Mouse (Mus musculus): Measurements from ENCODE around the gene Rpl27.
A peak's percentile ranks its signal among the peaks of the same experiment; 100 is the strongest.
"Not testable (repeated sequence)": the region's sequence is repeated elsewhere in the genome, so short reads cannot be mapped to it uniquely, and the experiment has no call there.

Gene Rpl27

GRCm38 (mm10) chr11:101442127-101442693 lies at the start of gene Rpl27:
Gene Rpl27, plus strand, starts transcription at chr11:101442298.
- peak; percentile 100 for DNase-seq

GRCm38 (mm10) chr11:101395110-101395509 lies 47.0 kb upstream of the Rpl27 start:
- peak; percentile 84 for DNase-seq

GRCm38 (mm10) chr11:101415306-101415705 lies 26.8 kb upstream of the Rpl27 start:
- DNase-seq = no peak

GRCm38 (mm10) chr11:101416433-101417100 lies 25.5 kb upstream of the Rpl27 start:
- peak; percentile 20 for DNase-seq

GRCm38 (mm10) chr11:101417101-101417855 lies 24.8 kb upstream of the Rpl27 start, which contains the start of gene Aarsd1:
Gene Aarsd1, minus strand, starts transcription at chr11:101417615.
- DNase-seq = peak; percentile 92

GRCm38 (mm10) chr11:101418991-101419390 lies 23.1 kb upstream of the Rpl27 start:
- no peak for DNase-seq

GRCm38 (mm10) chr11:101419610-101420009 lies 22.5 kb upstream of the Rpl27 start:
- peak; percentile 71 for DNase-seq

GRCm38 (mm10) chr11:101420148-101420547 lies 21.9 kb upstream of the Rpl27 start:
- no peak for DNase-seq

GRCm38 (mm10) chr11:101424105-101424851 lies 17.8 kb upstream of the Rpl27 start, which contains the start of gene Gm27029:
Gene Gm27029, minus strand, starts transcription at chr11:101424796.
- DNase-seq = no peak

GRCm38 (mm10) chr11:101424925-101425813 lies 16.9 kb upstream of the Rpl27 start, which contains the start of the genes Rundc1 and Ptges3l:
Gene Rundc1, plus strand, starts transcription at chr11:101425085.
Gene Ptges3l, minus strand, starts transcription at chr11:101425333.
- peak; percentile 97 for DNase-seq

- DNase-seq = no peak
These were observed 15.9 kb upstream of the Rpl27 start for GRCm38 (mm10) chr11:101426165-101426564.

- no peak for DNase-seq
These were observed 10.8 kb upstream of the Rpl27 start for GRCm38 (mm10) chr11:101431327-101431726.

- DNase-seq = no peak
These were observed 8.7 kb upstream of the Rpl27 start for GRCm38 (mm10) chr11:101433396-101433795.

GRCm38 (mm10) chr11:101435831-101436230 lies 6.3 kb upstream of the Rpl27 start:
- DNase-seq = no peak

- no peak for DNase-seq
These were observed 5.2 kb upstream of the Rpl27 start for GRCm38 (mm10) chr11:101436916-101437315.

GRCm38 (mm10) chr11:101438006-101438405 lies 4.1 kb upstream of the Rpl27 start:
- not testable (repeated sequence) for DNase-seq

- DNase-seq = not testable (repeated sequence)
These were observed 510 bp upstream of the Rpl27 start for GRCm38 (mm10) chr11:101441450-101442126.

GRCm38 (mm10) chr11:101442760-101443159 lies 662 bp downstream of the Rpl27 start:
- DNase-seq = no peak

GRCm38 (mm10) chr11:101446319-101446718 lies 4.2 kb downstream of the Rpl27 start:
- DNase-seq = no peak

GRCm38 (mm10) chr11:101446860-101447259 lies 4.8 kb downstream of the Rpl27 start:
- not testable (repeated sequence) for DNase-seq

GRCm38 (mm10) chr11:101447786-101448185 lies 5.7 kb downstream of the Rpl27 start:
- DNase-seq = no peak

Data from retina, postnatal 1 day (tissue).